Mouse (Mus musculus) stomach, embryonic 14.5 days (tissue): Measurements from ENCODE around the gene Esyt1. TPM values are rescaled to one million over a fixed set of nuclear protein-coding genes. Genes with fewer than 3 reads are reported as not detected.

Experiments used
- ATAC-seq: fragments of 200-750 bp; cut with Nextera tagmentation; 2 replicates; pipeline ENCODE4 v1.8.0; 2017; ENCODE audit warnings: low read depth, moderate TSS enrichment; ENCODE audit not compliant: insufficient number of reproducible peaks, insufficient read depth, low FRiP score
- H3K27ac ChIP-seq: fragments of 300-500 bp; sonication (generic); 2 replicates; pipeline ENCODE4 v1.5.1; 2014; ENCODE audit warnings: mild to moderate bottlenecking, low read length, moderate library complexity, mixed read lengths
- H3K27me3 ChIP-seq: fragments of 300-500 bp; sonication (generic); 2 replicates; pipeline ENCODE4 v1.6.1; 2014; ENCODE audit warnings: low read length, control low read depth, mixed read lengths; ENCODE audit not compliant: control insufficient read depth, insufficient read depth
- H3K36me3 ChIP-seq: fragments of 300-500 bp; sonication (generic); 2 replicates; pipeline ENCODE4 v1.6.1; 2014; ENCODE audit warnings: mild to moderate bottlenecking, control low read depth, low read length, moderate library complexity, mixed read lengths; ENCODE audit not compliant: control insufficient read depth, insufficient read depth
- H3K4me1 ChIP-seq: fragments of 300-500 bp; sonication (generic); 2 replicates; pipeline ENCODE4 v1.6.1; 2014; ENCODE audit warnings: low read length, control low read depth, mixed read lengths; ENCODE audit not compliant: control insufficient read depth, insufficient read depth
- H3K4me2 ChIP-seq: fragments of 300-500 bp; sonication (generic); replicated peaks from 2 replicates; pipeline ENCODE4 v1.6.1; 2014; ENCODE audit warnings: low read depth, low read length, control low read depth
- H3K4me3 ChIP-seq: fragments of 300-500 bp; sonication (generic); 2 replicates; pipeline ENCODE4 v1.5.1; 2014; ENCODE audit warnings: low read depth, low read length, control low read depth
- H3K9ac ChIP-seq: fragments of 300-500 bp; sonication (generic); replicated peaks from 2 replicates; pipeline ENCODE4 v1.6.1; 2014; ENCODE audit warnings: low read depth, mild to moderate bottlenecking, control low read depth, low read length, moderate library complexity, mixed read lengths
- H3K9me3 ChIP-seq: fragments of 300-500 bp; sonication (generic); 2 replicates; pipeline ENCODE4 v1.6.1; 2016; ENCODE audit warnings: low read depth, low read length, control low read depth; ENCODE audit not compliant: control insufficient read depth
- WGBS: fragments of 180-500 bp; shearing (Covaris S2); extraction: QIAGEN DNeasy Blood & Tissue Kit; methylation state at CpG from one replicate; pipeline ENCODE4 v1.1.7; 2014; 5-methylcytosine and 5-hydroxymethylcytosine counted together
- polyA plus RNA-seq: library from polyadenylated mRNA; unstranded; fragments of >200 nt; fragmentation: Nextera tagmentation; extraction: Ambion mirVana; gene quantifications from 2 replicates; pipeline ENCODE4 v1.2.1, GENCODE M21; 2014

Esyt1 gene
- polyA plus RNA-seq, 1 experiment from 2014 or later = 25.8 TPM

- Histone ChIP-seq H3K4me3 (peak overlapping the region; percentile 84), H3K27me3 (0 out of 2 replicates have a peak, but pooled peaks cover 4% of the 10 kb centered on the region), H3K36me3 (no peaks in the 10 kb centered on the region; the same call in 1 of the 2 replicates), H3K27ac (0 out of 2 replicates have a peak overlapping the region, but pooled peaks have one; percentile 34), H3K4me1 (peaks cover 8% of the 10 kb centered on the region), H3K4me2 (peak overlapping the region; percentile 96), H3K9ac (0 out of 2 replicates have a peak overlapping the region, but pooled peaks have one; percentile 7), H3K9me3 (no peaks in the 10 kb centered on the region)
- 25% methylated on average over 28 of the region's 28 CpGs for WGBS
- ATAC-seq = no peak
Observed at GRCm38 (mm10) chr10:128526366-128527356, 990 bp upstream of the Esyt1 start.

GRCm38 (mm10) chr10:128524732-128525662, 674 bp downstream of the Esyt1 start:
- Histone ChIP-seq H3K4me1 (peaks cover 8% of the 10 kb centered on the region), H3K27ac (peak overlapping the region; percentile 84), H3K27me3 (0 out of 2 replicates have a peak, but pooled peaks cover 4% of the 10 kb centered on the region), H3K9ac (peak overlapping the region; percentile 45), H3K36me3 (peaks cover 9% of the 10 kb centered on the region; the same call in 1 of the 2 replicates), H3K4me2 (peak overlapping the region; percentile 96), H3K9me3 (no peaks in the 10 kb centered on the region), H3K4me3 (peak overlapping the region; percentile 84)
- WGBS = under 1% methylated on average over 58 of the region's 58 CpGs
- ATAC-seq = peak; percentile 7; the same call in 1 of the 2 replicates

GRCm38 (mm10) chr10:128524111-128524731, 1.4 kb downstream of the Esyt1 start:
- 19% methylated on average over 11 of the region's 11 CpGs for WGBS
- peak overlapping the region; percentile 84 for H3K4me3 ChIP-seq
- H3K27ac ChIP-seq = no peak overlapping the region
- H3K4me1 ChIP-seq = peaks cover 8% of the 10 kb centered on the region
- peak overlapping the region; percentile 96 for H3K4me2 ChIP-seq
- no peaks in the 10 kb centered on the region for H3K9me3 ChIP-seq
- H3K9ac ChIP-seq = peak overlapping the region; percentile 45
- no peak for ATAC-seq
- H3K27me3 ChIP-seq = 0 out of 2 replicates have a peak, but pooled peaks cover 4% of the 10 kb centered on the region
- H3K36me3 ChIP-seq = peaks cover 9% of the 10 kb centered on the region; the same call in 1 of the 2 replicates

- H3K4me2 ChIP-seq = no peak overlapping the region
- whole genome bisulfite sequencing = 72% methylated on average over 6 of the region's 6 CpGs
- ATAC-seq = no peak
Observed at GRCm38 (mm10) chr10:128522351-128522750, 3.3 kb downstream of the Esyt1 start.

GRCm38 (mm10) chr10:128520591-128520990, 5.1 kb downstream of the Esyt1 start:
- no peak overlapping the region for H3K4me2 ChIP-seq
- H3K27me3 ChIP-seq = 0 out of 2 replicates have a peak, but pooled peaks cover 4% of the 10 kb centered on the region
- WGBS = 82% methylated on average over 16 of the region's 16 CpGs
- peaks cover 8% of the 10 kb centered on the region for H3K4me1 ChIP-seq
- H3K4me3 ChIP-seq = no peak overlapping the region
- H3K9ac ChIP-seq = no peak overlapping the region
- no peaks in the 10 kb centered on the region for H3K9me3 ChIP-seq
- peaks cover 13% of the 10 kb centered on the region; the same call in 1 of the 2 replicates for H3K36me3 ChIP-seq
- ATAC-seq = no peak
- no peak overlapping the region for H3K27ac ChIP-seq

More at GRCm38 (mm10) chr10:128522351-128522750, 3.3 kb downstream of the Esyt1 start:
- 0 out of 2 replicates have a peak, but pooled peaks cover 4% of the 10 kb centered on the region for H3K27me3 ChIP-seq
- H3K4me1 ChIP-seq = peaks cover 8% of the 10 kb centered on the region
- peaks cover 9% of the 10 kb centered on the region; the same call in 1 of the 2 replicates for H3K36me3 ChIP-seq
- no peaks in the 10 kb centered on the region for H3K9me3 ChIP-seq
- no peak overlapping the region for H3K4me3 ChIP-seq
- H3K9ac ChIP-seq = no peak overlapping the region
- no peak overlapping the region for H3K27ac ChIP-seq

GRCm38 (mm10) chr10:128518833-128519232, 6.8 kb downstream of the Esyt1 start:
- Histone ChIP-seq H3K9ac (no peak overlapping the region), H3K36me3 (peaks cover 13% of the 10 kb centered on the region; the same call in 1 of the 2 replicates), H3K4me2 (no peak overlapping the region), H3K27ac (no peak overlapping the region), H3K9me3 (no peaks in the 10 kb centered on the region), H3K4me3 (no peak overlapping the region), H3K4me1 (0 out of 2 replicates have a peak, but pooled peaks cover 1% of the 10 kb centered on the region), H3K27me3 (0 out of 2 replicates have a peak, but pooled peaks cover 4% of the 10 kb centered on the region)
- no peak for ATAC-seq
- WGBS = 76% methylated on average over 7 of the region's 7 CpGs

- Histone ChIP-seq H3K4me3 (no peak overlapping the region), H3K27ac (no peak overlapping the region), H3K4me1 (no peaks in the 10 kb centered on the region), H3K4me2 (no peak overlapping the region), H3K9me3 (no peaks in the 10 kb centered on the region), H3K36me3 (peaks cover 16% of the 10 kb centered on the region; the same call in 1 of the 2 replicates), H3K9ac (no peak overlapping the region), H3K27me3 (no peaks in the 10 kb centered on the region)
- WGBS = 37% methylated on average over 6 of the region's 6 CpGs
- no peak for ATAC-seq
Observed at GRCm38 (mm10) chr10:128516677-128517076, 9.0 kb downstream of the Esyt1 start.
